Mouse (Mus musculus): ENCODE measurements around the gene Gm13306. TPM values are rescaled to one million over a fixed set of nuclear protein-coding genes. Genes with fewer than 3 reads are reported as not detected.

Gene Gm13306
- not detected in 4 replicates for total RNA-seq (2023)

GRCm38 (mm10) chr4:42153136-42153535 lies at the start of gene Gm13306:
Gene Gm13306 (plus strand): TSS chr4:42153436.

GRCm38 (mm10) chr4:42114517-42114916 lies 38.7 kb upstream of the Gm13306 start, which contains the start of gene Gm13304:
Gene Gm13304 (plus strand): TSS chr4:42114817.

GRCm38 (mm10) chr4:42168503-42168902 lies 15.3 kb downstream of the Gm13306 start, which contains the start of gene Gm13305:
Gene Gm13305 (minus strand): TSS chr4:42168603.

Other genes with a start within 250 kb of the Gm13306 start
- gene Gm21541, start 249.8 kb upstream of the Gm13306 start, total RNA-seq (2023), result not detected in 4 replicates
- gene Gm20878, start 211.9 kb upstream of the Gm13306 start, total RNA-seq (2023), result 0.86 to 3.6 TPM (median 2.4 TPM) in 4 replicates
- not detected in 4 replicates for gene Fam205a4, start 187.4 kb upstream of the Gm13306 start, total RNA-seq (2023)
- gene Gm21093, start 118.7 kb upstream of the Gm13306 start, total RNA-seq (2023), result not detected in 4 replicates
- not detected in 4 replicates for gene Gm3893, start 62.2 kb upstream of the Gm13306 start, total RNA-seq (2023)
- not detected in 4 replicates for gene Gm13304, start 38.6 kb upstream of the Gm13306 start, total RNA-seq (2023)
- not detected in 4 replicates for gene Gm13305, start 15.2 kb downstream of the Gm13306 start, total RNA-seq (2023)
- not detected in 4 replicates for gene Gm10600, start 87.2 kb downstream of the Gm13306 start, total RNA-seq (2023)
- not detected in 4 replicates for gene Ccl21b, start 102.3 kb downstream of the Gm13306 start, total RNA-seq (2023)
- not detected in 4 replicates for gene Gm21953, start 140.8 kb downstream of the Gm13306 start, total RNA-seq (2023)
- gene Fam205a3, start 164.9 kb downstream of the Gm13306 start, total RNA-seq (2023), result not detected in 4 replicates

Measured in B cell, adult 62 days (primary cell).